Mouse (Mus musculus) liver, embryonic 12.5 days (tissue): ENCODE results near the gene Chmp6. TPM values are rescaled to one million over a fixed set of nuclear protein-coding genes. Genes with fewer than 3 reads are reported as not detected.

ENCODE experiments used
- ATAC-seq: fragments of 200-750 bp; cut with Nextera tagmentation; 2 replicates; pipeline ENCODE4 v1.8.0; 2017; ENCODE audit warnings: moderate number of reproducible peaks, mild to moderate bottlenecking, moderate library complexity
- H3K27ac ChIP-seq: fragments of 300-500 bp; sonication (generic); 2 replicates; pipeline ENCODE4 v1.5.1; 2016; ENCODE audit warnings: mild to moderate bottlenecking
- H3K27me3 ChIP-seq: fragments of 300-500 bp; sonication (generic); replicated peaks from 2 replicates; pipeline ENCODE4 v1.6.1; 2016; ENCODE audit warnings: mild to moderate bottlenecking, moderate library complexity
- H3K36me3 ChIP-seq: fragments of 300-500 bp; sonication (generic); 2 replicates; pipeline ENCODE4 v1.6.1; 2016; ENCODE audit warnings: mild to moderate bottlenecking, moderate library complexity
- H3K4me1 ChIP-seq: fragments of 300-500 bp; sonication (generic); 2 replicates; pipeline ENCODE4 v1.6.1; 2016
- H3K4me2 ChIP-seq: fragments of 300-500 bp; sonication (generic); 2 replicates; pipeline ENCODE4 v1.6.1; 2016; ENCODE audit warnings: mild to moderate bottlenecking, moderate library complexity
- H3K4me3 ChIP-seq: fragments of 300-500 bp; sonication (generic); 2 replicates; pipeline ENCODE4 v1.5.1; 2016; ENCODE audit warnings: mild to moderate bottlenecking, moderate library complexity
- H3K9ac ChIP-seq: fragments of 300-500 bp; sonication (generic); 2 replicates; pipeline ENCODE4 v1.6.1; 2016; ENCODE audit warnings: mild to moderate bottlenecking, moderate library complexity
- H3K9me3 ChIP-seq: fragments of 300-500 bp; sonication (generic); replicated peaks from 2 replicates; pipeline ENCODE4 v1.6.1; 2016; ENCODE audit warnings: mild to moderate bottlenecking, moderate library complexity
- WGBS: fragments of 180-500 bp; shearing (Covaris S2); methylation state at CpG from one replicate; pipeline ENCODE4 v1.1.7; 2016; ENCODE audit not compliant: insufficient replicate concordance; 5-methylcytosine and 5-hydroxymethylcytosine counted together
- polyA plus RNA-seq: library from polyadenylated mRNA; unstranded; fragments of >200 nt; fragmentation: Nextera tagmentation; extraction: Ambion mirVana; gene quantifications from 2 replicates; pipeline ENCODE4 v1.2.1, GENCODE M21; 2016

Gene Chmp6
- polyA plus RNA-seq, 1 experiment from 2014 or later: 48.6 TPM

DNA sequence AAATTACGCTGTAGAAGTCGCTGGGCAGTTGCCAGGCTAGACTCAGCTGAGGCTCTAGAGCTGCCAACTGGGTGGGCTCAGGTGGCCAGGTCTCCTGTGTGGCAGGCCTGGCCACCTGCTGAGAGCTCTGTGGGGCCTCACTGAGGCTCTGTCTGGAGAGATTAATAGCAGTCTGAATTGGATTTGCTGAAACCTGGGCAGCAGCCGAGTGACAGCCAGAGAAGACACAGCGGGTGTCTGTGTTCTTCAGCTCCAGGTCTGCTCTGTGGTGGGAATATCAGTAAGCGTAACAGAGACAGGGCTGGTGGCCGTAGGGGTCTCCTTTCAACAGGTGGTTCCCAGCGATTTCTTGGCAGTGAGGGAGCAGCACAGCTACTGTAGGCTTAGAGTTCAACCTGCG, 54.2 kb downstream of the Chmp6 start:
- WGBS: 71% methylated on average over 8 of the region's 8 CpGs
- Histone ChIP-seq H3K9me3 (no peaks in the 10 kb centered on the region), H3K9ac (no peak overlapping the region), H3K4me1 (no peaks in the 10 kb centered on the region), H3K27ac (no peak overlapping the region), H3K4me2 (no peak overlapping the region), H3K36me3 (peaks cover 4% of the 10 kb centered on the region; the same call in 1 of the 2 replicates), H3K27me3 (no peaks in the 10 kb centered on the region), H3K4me3 (no peak overlapping the region)
- no peak for ATAC-seq

- Histone ChIP-seq H3K4me3 (no peak overlapping the region), H3K9ac (no peak overlapping the region), H3K9me3 (no peaks in the 10 kb centered on the region), H3K4me2 (no peak overlapping the region), H3K36me3 (peaks cover 4% of the 10 kb centered on the region; the same call in 1 of the 2 replicates), H3K27ac (no peak overlapping the region), H3K4me1 (no peaks in the 10 kb centered on the region), H3K27me3 (no peaks in the 10 kb centered on the region)
- ATAC-seq: no peak
- 72% methylated on average over 2 of the region's 2 CpGs for WGBS
Measured at GRCm38 (mm10) chr11:119967892-119968291, 54.7 kb downstream of the Chmp6 start.

Other genes with a start within 250 kb of the Chmp6 start
- gene Baiap2, start 29.3 kb downstream of the Chmp6 start, polyA plus RNA-seq: 6.2 and 7.0 TPM in 2 replicates
- 0.37 and 0.49 TPM in 2 replicates for gene Aatk, start 133.7 kb downstream of the Chmp6 start, polyA plus RNA-seq
- gene Cep131, start 173.4 kb downstream of the Chmp6 start, polyA plus RNA-seq: 10.5 and 11.4 TPM in 2 replicates
- gene Tepsin, start 185.3 kb downstream of the Chmp6 start, polyA plus RNA-seq: 9.3 and 11.3 TPM in 2 replicates
- 64.4 and 68.1 TPM in 2 replicates for gene Ndufaf8, start 185.5 kb downstream of the Chmp6 start, polyA plus RNA-seq
- gene Slc38a10, start 237.9 kb downstream of the Chmp6 start, polyA plus RNA-seq: 54.9 and 55.2 TPM in 2 replicates